Mouse (Mus musculus) embryonic facial prominence, embryonic 12.5 days (tissue): ENCODE data around the gene Timm22. TPM values are rescaled to one million over a fixed set of nuclear protein-coding genes. Genes with fewer than 3 reads are reported as not detected.
A peak's percentile ranks its signal among the peaks of the same experiment; 100 is the strongest.

Experiments
- ATAC-seq: fragments of 200-750 bp; cut with Nextera tagmentation; 2 replicates; pipeline ENCODE4 v1.8.0; 2017; ENCODE audit not compliant: insufficient number of reproducible peaks, insufficient read depth, low FRiP score, low TSS enrichment
- H3K27ac ChIP-seq: fragments of 300-500 bp; sonication (generic); 2 replicates; pipeline ENCODE4 v1.5.1; 2016; ENCODE audit warnings: mild to moderate bottlenecking
- H3K27me3 ChIP-seq: fragments of 300-500 bp; sonication (generic); 2 replicates; pipeline ENCODE4 v1.6.1; 2016; ENCODE audit warnings: mild to moderate bottlenecking, moderate library complexity
- H3K36me3 ChIP-seq: fragments of 300-500 bp; sonication (generic); 2 replicates; pipeline ENCODE4 v1.6.1; 2016; ENCODE audit warnings: mild to moderate bottlenecking
- H3K4me1 ChIP-seq: fragments of 300-500 bp; sonication (generic); 2 replicates; pipeline ENCODE4 v1.6.1; 2016
- H3K4me2 ChIP-seq: fragments of 300-500 bp; sonication (generic); replicated peaks from 2 replicates; pipeline ENCODE4 v1.6.1; 2016; ENCODE audit warnings: mild to moderate bottlenecking, moderate library complexity
- H3K4me3 ChIP-seq: fragments of 300-500 bp; sonication (generic); 2 replicates; pipeline ENCODE4 v1.5.1; 2016; ENCODE audit warnings: mild to moderate bottlenecking
- H3K9ac ChIP-seq: fragments of 300-500 bp; sonication (generic); 2 replicates; pipeline ENCODE4 v1.6.1; 2016; ENCODE audit warnings: mild to moderate bottlenecking, moderate library complexity
- H3K9me3 ChIP-seq: fragments of 300-500 bp; sonication (generic); 2 replicates; pipeline ENCODE4 v1.6.1; 2016; ENCODE audit warnings: mild to moderate bottlenecking, moderate library complexity
- WGBS: fragments of 180-500 bp; shearing (Covaris S2); methylation state at CpG from one replicate; pipeline ENCODE4 v1.1.7; 2016; 5-methylcytosine and 5-hydroxymethylcytosine counted together
- polyA plus RNA-seq: library from polyadenylated mRNA; unstranded; fragments of >200 nt; fragmentation: Nextera tagmentation; extraction: Ambion mirVana; gene quantifications from 2 replicates; pipeline ENCODE4 v1.2.1, GENCODE M21; 2016

The Timm22 gene
- polyA plus RNA-seq, 1 experiment from 2014 or later, result 142 TPM

GRCm38 (mm10) chr11:76372534-76372933 is 34.2 kb upstream of the Timm22 start:
- H3K4me3 ChIP-seq, result no peak overlapping the region
- no peaks in the 10 kb centered on the region for H3K9me3 ChIP-seq
- no peak overlapping the region for H3K9ac ChIP-seq
- no peak for ATAC-seq
- no peaks in the 10 kb centered on the region for H3K36me3 ChIP-seq
- WGBS, result 59% methylated on average over 6 of the region's 6 CpGs
- peaks cover 51% of the 10 kb centered on the region for H3K4me1 ChIP-seq
- H3K27me3 ChIP-seq, result no peaks in the 10 kb centered on the region
- H3K27ac ChIP-seq, result peak overlapping the region; percentile 68
- no peak overlapping the region for H3K4me2 ChIP-seq

DNA sequence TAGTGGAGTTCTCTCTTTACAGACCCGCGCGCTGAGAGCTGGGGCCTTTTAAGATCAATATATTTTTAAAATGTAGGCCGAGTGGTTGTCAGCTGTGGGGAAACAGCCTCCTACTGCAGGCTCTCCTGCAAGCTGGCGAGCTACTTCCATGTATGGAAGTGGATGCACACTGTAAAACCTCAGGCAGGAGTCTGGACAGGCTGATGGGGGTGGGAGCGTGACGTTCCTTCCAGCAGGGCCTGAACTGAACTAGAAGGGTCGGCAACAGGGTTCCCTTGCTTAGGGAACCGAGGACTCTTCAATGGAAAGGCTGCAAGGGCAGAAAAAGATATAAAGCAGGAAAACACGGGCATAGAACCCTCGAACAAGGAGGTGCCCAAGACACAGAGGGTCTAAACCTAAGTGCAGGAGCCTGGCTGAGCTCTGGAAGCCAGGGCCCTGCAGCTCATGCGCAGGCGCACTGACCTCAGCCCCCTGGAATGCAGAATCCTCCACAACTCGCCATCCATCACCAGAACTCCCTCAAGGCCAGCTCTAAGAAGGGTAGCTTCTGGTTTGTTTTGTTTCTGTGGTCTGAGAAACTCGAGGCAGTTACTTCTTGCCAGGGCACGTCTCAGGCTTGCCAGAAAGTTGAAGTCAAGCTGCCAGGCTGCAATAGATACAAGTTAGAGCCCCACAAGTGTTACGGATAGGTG is 32.1 kb upstream of the Timm22 start:
- Histone ChIP-seq H3K4me3 (no peak overlapping the region), H3K9ac (no peak overlapping the region), H3K4me2 (0 out of 2 replicates have a peak overlapping the region, but pooled peaks have one; percentile 9), H3K36me3 (no peaks in the 10 kb centered on the region), H3K27me3 (no peaks in the 10 kb centered on the region), H3K9me3 (no peaks in the 10 kb centered on the region), H3K27ac (peak overlapping the region; percentile 90), H3K4me1 (peaks cover 59% of the 10 kb centered on the region)
- peak; percentile 75; the same call in 1 of the 2 replicates for ATAC-seq
- WGBS, result 43% methylated on average over 17 of the region's 17 CpGs

- H3K4me1 ChIP-seq, result peaks cover 69% of the 10 kb centered on the region
Observed at GRCm38 (mm10) chr11:76376425-76376824, 30.3 kb upstream of the Timm22 start.

DNA sequence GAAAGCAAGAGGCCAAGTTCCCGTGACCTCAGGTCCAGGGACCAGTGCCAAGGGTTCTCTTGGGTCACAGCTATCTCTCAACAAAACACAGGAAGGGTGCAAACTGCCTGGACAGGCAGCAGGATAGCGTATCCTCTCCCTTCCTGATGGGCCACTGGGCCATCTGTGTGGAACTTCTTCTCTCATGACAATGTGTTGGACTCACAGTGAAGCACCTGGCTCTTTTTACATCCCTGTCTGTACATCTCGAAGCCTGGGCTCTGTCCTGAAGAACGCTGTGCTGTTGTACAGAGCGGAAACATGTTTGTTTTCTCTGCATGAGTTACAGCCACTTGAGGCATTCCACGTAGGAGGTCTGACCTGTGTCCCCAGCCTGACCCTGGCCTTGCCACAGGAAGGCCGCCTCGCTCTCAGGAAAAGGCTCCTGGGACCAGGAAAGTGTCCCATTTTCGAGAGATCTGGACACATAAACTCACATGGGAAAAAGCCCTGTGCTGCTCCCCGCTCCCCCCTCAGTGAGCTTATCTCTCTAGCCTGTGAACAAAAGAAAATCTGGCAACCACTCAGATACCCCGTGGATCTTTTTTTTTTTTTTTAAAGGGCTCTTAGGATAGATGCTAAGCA is 26.7 kb upstream of the Timm22 start:
- H3K36me3 ChIP-seq, result no peaks in the 10 kb centered on the region
- no peaks in the 10 kb centered on the region for H3K9me3 ChIP-seq
- ATAC-seq, result no peak
- 0 out of 2 replicates have a peak overlapping the region, but pooled peaks have one; percentile 12 for H3K27ac ChIP-seq
- no peak overlapping the region for H3K4me2 ChIP-seq
- no peak overlapping the region for H3K9ac ChIP-seq
- 29% methylated on average over 11 of the region's 11 CpGs for WGBS
- H3K4me3 ChIP-seq, result no peak overlapping the region
- H3K27me3 ChIP-seq, result no peaks in the 10 kb centered on the region
- H3K4me1 ChIP-seq, result peaks cover 65% of the 10 kb centered on the region

More at GRCm38 (mm10) chr11:76376425-76376824, 30.3 kb upstream of the Timm22 start:
- ATAC-seq, result no peak
- Histone ChIP-seq H3K4me2 (no peak overlapping the region), H3K36me3 (no peaks in the 10 kb centered on the region), H3K4me3 (no peak overlapping the region), H3K27ac (no peak overlapping the region), H3K9ac (no peak overlapping the region), H3K27me3 (no peaks in the 10 kb centered on the region), H3K9me3 (no peaks in the 10 kb centered on the region)
- WGBS, result 90% methylated on average over 3 of the region's 3 CpGs

DNA sequence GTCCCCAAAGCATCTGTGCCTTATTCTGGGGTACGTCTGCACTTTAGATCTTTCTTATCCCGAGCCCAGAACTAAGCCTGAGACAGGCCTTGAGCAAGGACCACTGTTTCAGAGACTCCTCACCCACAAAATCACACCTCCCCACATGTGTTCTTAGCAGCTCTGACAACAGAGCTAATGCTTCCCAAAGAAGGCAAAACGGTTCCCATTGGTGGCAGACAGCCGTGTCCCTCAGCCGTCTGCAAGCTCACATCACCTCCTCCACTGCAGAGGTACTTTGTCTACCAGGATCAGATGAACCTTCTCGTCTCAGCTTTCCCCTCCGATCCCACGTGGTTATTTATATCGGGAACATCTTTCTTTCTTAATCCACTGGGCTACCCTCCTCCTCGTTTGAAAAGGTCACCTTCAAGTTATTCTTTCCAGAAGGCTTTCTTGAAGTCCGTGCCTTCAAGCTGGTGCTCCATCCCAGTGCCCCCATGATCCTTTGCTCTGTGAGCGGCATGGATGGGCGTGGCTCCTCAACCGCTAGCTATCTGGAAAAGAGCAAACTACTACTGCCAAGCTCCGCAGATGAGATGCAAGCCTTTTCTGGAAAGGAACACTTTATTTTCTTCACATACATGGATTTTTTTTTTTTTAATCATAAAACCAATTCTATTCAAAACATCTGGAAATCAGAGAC is 25.4 kb upstream of the Timm22 start:
- peaks cover 67% of the 10 kb centered on the region for H3K4me1 ChIP-seq
- H3K36me3 ChIP-seq, result no peaks in the 10 kb centered on the region
- no peak overlapping the region for H3K4me2 ChIP-seq
- H3K27ac ChIP-seq, result no peak overlapping the region
- H3K9me3 ChIP-seq, result no peaks in the 10 kb centered on the region
- no peaks in the 10 kb centered on the region for H3K27me3 ChIP-seq
- H3K9ac ChIP-seq, result no peak overlapping the region
- H3K4me3 ChIP-seq, result no peak overlapping the region
- WGBS, result 74% methylated on average over 15 of the region's 15 CpGs
- ATAC-seq, result no peak

DNA sequence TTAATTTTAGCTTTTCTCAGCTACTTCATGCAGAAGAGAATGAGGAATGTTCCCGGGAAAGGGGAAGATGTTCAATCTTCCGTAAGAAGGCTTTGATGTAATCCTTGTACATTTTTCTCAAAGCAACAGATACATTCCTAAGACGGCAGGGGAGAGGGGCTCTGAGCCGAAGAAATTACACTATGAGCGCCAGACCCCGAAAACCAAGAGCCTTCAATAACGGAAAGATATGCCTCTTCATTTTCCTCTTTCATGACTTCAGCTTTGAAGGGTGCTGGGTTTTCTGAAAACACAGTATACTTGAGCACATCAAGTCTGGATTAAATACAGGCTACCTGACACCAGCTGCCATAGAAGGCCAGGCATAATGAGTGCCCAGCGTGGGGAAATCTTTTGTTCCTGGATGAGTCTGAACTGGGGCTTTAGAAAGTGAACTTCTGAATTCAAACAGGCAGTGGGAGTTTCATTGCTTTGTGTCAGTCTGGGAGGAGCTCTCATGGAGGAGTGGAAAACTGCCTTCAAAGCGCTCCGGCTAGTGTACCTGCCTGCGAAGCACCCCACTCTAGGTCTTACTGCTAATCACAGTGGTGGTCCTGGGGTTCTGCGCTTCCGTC is 23.9 kb upstream of the Timm22 start:
- Histone ChIP-seq H3K4me2 (no peak overlapping the region), H3K9ac (no peak overlapping the region; the same call in 1 of the 2 replicates)

DNA sequence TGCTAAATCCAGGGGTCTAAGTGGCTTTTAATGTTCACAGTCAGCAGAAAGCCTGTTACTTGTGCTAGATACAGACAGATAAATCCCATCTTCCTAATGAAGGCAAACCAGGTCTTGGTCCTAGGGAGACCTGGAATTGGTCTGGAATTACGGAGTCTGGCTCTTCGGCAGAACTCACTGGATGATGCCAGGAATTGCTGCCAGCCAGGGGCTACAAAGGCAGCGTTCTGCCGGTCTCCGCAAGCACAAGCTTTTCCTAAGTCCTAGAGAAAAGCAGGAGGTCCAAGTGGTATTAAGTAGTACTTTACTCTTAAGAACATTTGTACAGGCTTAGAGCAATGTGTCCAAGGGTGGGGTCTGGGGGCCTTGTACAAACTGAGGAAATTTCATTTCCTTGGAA is 22.4 kb upstream of the Timm22 start:
- no peak for ATAC-seq
- no peak overlapping the region for H3K9ac ChIP-seq
- H3K4me3 ChIP-seq, result no peak overlapping the region
- WGBS, result 77% methylated on average over 5 of the region's 5 CpGs
- no peaks in the 10 kb centered on the region for H3K9me3 ChIP-seq
- H3K36me3 ChIP-seq, result no peaks in the 10 kb centered on the region
- peaks cover 62% of the 10 kb centered on the region for H3K4me1 ChIP-seq
- H3K27me3 ChIP-seq, result no peaks in the 10 kb centered on the region
- H3K27ac ChIP-seq, result peak overlapping the region; percentile 65; the same call in 1 of the 2 replicates
- no peak overlapping the region for H3K4me2 ChIP-seq

More for the DNA sequence above, 23.9 kb upstream of the Timm22 start:
- Histone ChIP-seq H3K36me3 (no peaks in the 10 kb centered on the region), H3K4me1 (peaks cover 61% of the 10 kb centered on the region), H3K27me3 (no peaks in the 10 kb centered on the region), H3K27ac (peak overlapping the region; percentile 78), H3K4me3 (no peak overlapping the region), H3K9me3 (no peaks in the 10 kb centered on the region)
- WGBS, result 50% methylated on average over 13 of the region's 13 CpGs
- no peak for ATAC-seq

GRCm38 (mm10) chr11:76385017-76385416 is 21.7 kb upstream of the Timm22 start:
- 56% methylated on average over 4 of the region's 4 CpGs for WGBS

GRCm38 (mm10) chr11:76385746-76386145 is 21.0 kb upstream of the Timm22 start:
- Histone ChIP-seq H3K9ac (no peak overlapping the region), H3K27me3 (no peaks in the 10 kb centered on the region), H3K4me1 (peaks cover 59% of the 10 kb centered on the region), H3K9me3 (no peaks in the 10 kb centered on the region), H3K27ac (no peak overlapping the region), H3K36me3 (no peaks in the 10 kb centered on the region), H3K4me2 (no peak overlapping the region), H3K4me3 (no peak overlapping the region)
- ATAC-seq, result no peak
- 57% methylated on average over 3 of the region's 3 CpGs for WGBS

More at GRCm38 (mm10) chr11:76385017-76385416, 21.7 kb upstream of the Timm22 start:
- Histone ChIP-seq H3K27me3 (no peaks in the 10 kb centered on the region), H3K4me3 (no peak overlapping the region), H3K4me2 (no peak overlapping the region), H3K9me3 (no peaks in the 10 kb centered on the region), H3K27ac (peak overlapping the region; percentile 65; the same call in 1 of the 2 replicates), H3K4me1 (peaks cover 65% of the 10 kb centered on the region), H3K9ac (no peak overlapping the region), H3K36me3 (no peaks in the 10 kb centered on the region)
- ATAC-seq, result no peak

GRCm38 (mm10) chr11:76387097-76387496 is 19.7 kb upstream of the Timm22 start:
- Histone ChIP-seq H3K9me3 (0 out of 2 replicates have a peak, but pooled peaks cover 3% of the 10 kb centered on the region), H3K9ac (no peak overlapping the region), H3K4me3 (no peak overlapping the region), H3K4me2 (no peak overlapping the region), H3K27ac (no peak overlapping the region), H3K27me3 (no peaks in the 10 kb centered on the region), H3K4me1 (peaks cover 51% of the 10 kb centered on the region), H3K36me3 (peaks cover 4% of the 10 kb centered on the region; the same call in 1 of the 2 replicates)
- no peak for ATAC-seq
- WGBS, result 83% methylated on average over 1 of the region's 1 CpGs

DNA sequence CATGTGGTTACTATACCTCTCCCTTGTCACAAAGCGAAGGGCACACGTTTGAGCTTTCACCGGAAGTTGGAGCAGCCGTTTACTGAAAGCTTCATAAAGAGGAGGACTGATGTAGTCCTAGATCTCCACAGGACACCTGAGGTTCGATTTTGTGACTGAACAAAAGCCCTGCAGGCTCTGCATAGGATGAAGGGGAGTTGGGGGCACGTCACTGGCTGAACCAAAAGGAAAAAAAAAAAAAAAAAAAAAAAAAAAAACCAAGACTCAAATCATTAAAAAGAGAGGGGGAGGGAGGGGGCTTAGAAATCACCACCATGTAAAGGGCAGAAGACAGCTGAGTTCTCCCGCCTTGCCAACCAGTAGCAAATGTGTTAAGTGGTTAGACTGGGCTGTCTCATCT is 18.0 kb upstream of the Timm22 start:
- Histone ChIP-seq H3K9ac (no peak overlapping the region), H3K4me2 (no peak overlapping the region), H3K27ac (no peak overlapping the region), H3K36me3 (peaks cover 4% of the 10 kb centered on the region; the same call in 1 of the 2 replicates), H3K27me3 (no peaks in the 10 kb centered on the region), H3K4me1 (peaks cover 37% of the 10 kb centered on the region), H3K4me3 (no peak overlapping the region), H3K9me3 (0 out of 2 replicates have a peak, but pooled peaks cover 3% of the 10 kb centered on the region)
- no peak for ATAC-seq
- WGBS, result 31% methylated on average over 7 of the region's 7 CpGs
